Mouse (Mus musculus): ENCODE measurements around the gene Plek2. TPM values are rescaled to one million over a fixed set of nuclear protein-coding genes. Genes with fewer than 3 reads are reported as not detected.

The Plek2 gene
- polyA plus RNA-seq, 1 experiment from 2014 or later = 0.77 TPM

- Histone ChIP-seq H3K4me3 (ENCODE audit: low read depth, low read length) (no peak overlapping the region), H3K36me3 (ENCODE audit: control insufficient read depth, insufficient read depth, low read length) (no peaks in the 10 kb centered on the region), H3K9ac (ENCODE audit: low read length) (no peak overlapping the region), H3K27me3 (replicated peaks; ENCODE audit: control insufficient read depth, insufficient read depth, low read length) (peaks cover 12% of the 10 kb centered on the region), H3K9me3 (replicated peaks; ENCODE audit: control insufficient read depth, low read length) (no peaks in the 10 kb centered on the region), H3K4me1 (ENCODE audit: control insufficient read depth, insufficient read depth, low read length) (peaks cover 7% of the 10 kb centered on the region; the same call in 1 of the 2 replicates), H3K27ac (ENCODE audit: low read depth, low read length) (no peak overlapping the region), H3K4me2 (ENCODE audit: low read length) (no peak overlapping the region)
- WGBS = 75% methylated on average over 3 of the region's 3 CpGs
- DNase-seq (ENCODE audit: low spot score) (no peak), ATAC-seq (no peak)
These were observed 9.5 kb upstream of the Plek2 start for GRCm38 (mm10) chr12:78916278-78916677.

DNA sequence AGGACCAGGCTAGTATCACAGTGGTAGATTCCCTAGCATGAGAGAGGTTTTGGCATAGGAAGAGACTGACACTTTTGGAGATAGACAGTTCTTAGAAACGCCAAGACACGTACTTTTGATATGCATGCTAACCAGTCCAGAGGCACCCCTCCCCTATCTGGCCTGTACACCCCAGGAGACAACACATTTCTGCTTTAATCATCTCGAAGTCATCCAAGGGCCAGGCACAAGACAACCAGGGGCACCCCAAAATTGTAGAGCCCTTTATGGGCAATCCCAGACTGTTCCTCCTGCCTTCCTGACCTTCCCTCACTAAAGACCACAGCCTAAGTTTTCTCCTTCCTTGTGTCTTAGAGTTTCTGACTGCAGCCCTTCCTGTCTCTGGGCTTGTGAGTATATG is 8.8 kb upstream of the Plek2 start:
- Histone ChIP-seq H3K4me1 (ENCODE audit: control insufficient read depth, insufficient read depth, low read length) (peaks cover 9% of the 10 kb centered on the region; the same call in 1 of the 2 replicates), H3K4me3 (ENCODE audit: low read depth, low read length) (no peak overlapping the region), H3K27ac (ENCODE audit: low read depth, low read length) (no peak overlapping the region), H3K9ac (ENCODE audit: low read length) (no peak overlapping the region), H3K9me3 (replicated peaks; ENCODE audit: control insufficient read depth, low read length) (no peaks in the 10 kb centered on the region), H3K27me3 (replicated peaks; ENCODE audit: control insufficient read depth, insufficient read depth, low read length) (peaks cover 20% of the 10 kb centered on the region), H3K36me3 (ENCODE audit: control insufficient read depth, insufficient read depth, low read length) (no peaks in the 10 kb centered on the region), H3K4me2 (ENCODE audit: low read length) (no peak overlapping the region)
- ATAC-seq (no peak), DNase-seq (ENCODE audit: low spot score) (no peak)
- WGBS = 78% methylated on average over 3 of the region's 3 CpGs

GRCm38 (mm10) chr12:78914458-78914857 is 7.7 kb upstream of the Plek2 start:
- WGBS = 92% methylated on average over 4 of the region's 4 CpGs
- peaks cover 9% of the 10 kb centered on the region; the same call in 1 of the 2 replicates for H3K4me1 ChIP-seq (ENCODE audit: control insufficient read depth, insufficient read depth, low read length)
- no peak overlapping the region for H3K27ac ChIP-seq (ENCODE audit: low read depth, low read length)
- H3K9ac ChIP-seq (ENCODE audit: low read length) = no peak overlapping the region
- DNase-seq (ENCODE audit: low spot score) = no peak
- H3K4me3 ChIP-seq (ENCODE audit: low read depth, low read length) = no peak overlapping the region
- H3K9me3 ChIP-seq (replicated peaks; ENCODE audit: control insufficient read depth, low read length) = no peaks in the 10 kb centered on the region
- H3K36me3 ChIP-seq (ENCODE audit: control insufficient read depth, insufficient read depth, low read length) = no peaks in the 10 kb centered on the region
- ATAC-seq = no peak
- H3K27me3 ChIP-seq (replicated peaks; ENCODE audit: control insufficient read depth, insufficient read depth, low read length) = peaks cover 29% of the 10 kb centered on the region
- H3K4me2 ChIP-seq (ENCODE audit: low read length) = no peak overlapping the region

GRCm38 (mm10) chr12:78911707-78912417 is 5.1 kb upstream of the Plek2 start:
- peaks cover 9% of the 10 kb centered on the region; the same call in 1 of the 2 replicates for H3K4me1 ChIP-seq (ENCODE audit: control insufficient read depth, insufficient read depth, low read length)
- ATAC-seq (no peak), DNase-seq (ENCODE audit: low spot score) (no peak)
- H3K9ac ChIP-seq (ENCODE audit: low read length) = peak overlapping the region; percentile 40
- 1% methylated on average over 37 of the region's 37 CpGs for WGBS
- no peak overlapping the region for H3K27ac ChIP-seq (ENCODE audit: low read depth, low read length)
- peaks cover 36% of the 10 kb centered on the region for H3K27me3 ChIP-seq (replicated peaks; ENCODE audit: control insufficient read depth, insufficient read depth, low read length)
- H3K9me3 ChIP-seq (replicated peaks; ENCODE audit: control insufficient read depth, low read length) = no peaks in the 10 kb centered on the region
- no peaks in the 10 kb centered on the region for H3K36me3 ChIP-seq (ENCODE audit: control insufficient read depth, insufficient read depth, low read length)
- peak overlapping the region; percentile 55 for H3K4me2 ChIP-seq (ENCODE audit: low read length)
- peak overlapping the region; percentile 26 for H3K4me3 ChIP-seq (ENCODE audit: low read depth, low read length)

GRCm38 (mm10) chr12:78910684-78911461 is 4.1 kb upstream of the Plek2 start:
- no peak overlapping the region for H3K27ac ChIP-seq (ENCODE audit: low read depth, low read length)
- no peaks in the 10 kb centered on the region for H3K9me3 ChIP-seq (replicated peaks; ENCODE audit: control insufficient read depth, low read length)
- WGBS = 10% methylated on average over 16 of the region's 16 CpGs
- peak overlapping the region; percentile 26; the same call in 1 of the 2 replicates for H3K4me3 ChIP-seq (ENCODE audit: low read depth, low read length)
- peak overlapping the region; percentile 55 for H3K4me2 ChIP-seq (ENCODE audit: low read length)
- no peak overlapping the region for H3K9ac ChIP-seq (ENCODE audit: low read length)
- H3K36me3 ChIP-seq (ENCODE audit: control insufficient read depth, insufficient read depth, low read length) = no peaks in the 10 kb centered on the region
- peaks cover 37% of the 10 kb centered on the region for H3K27me3 ChIP-seq (replicated peaks; ENCODE audit: control insufficient read depth, insufficient read depth, low read length)
- H3K4me1 ChIP-seq (ENCODE audit: control insufficient read depth, insufficient read depth, low read length) = peaks cover 9% of the 10 kb centered on the region; the same call in 1 of the 2 replicates
- no peak for DNase-seq (ENCODE audit: low spot score)
- ATAC-seq = no peak

DNA sequence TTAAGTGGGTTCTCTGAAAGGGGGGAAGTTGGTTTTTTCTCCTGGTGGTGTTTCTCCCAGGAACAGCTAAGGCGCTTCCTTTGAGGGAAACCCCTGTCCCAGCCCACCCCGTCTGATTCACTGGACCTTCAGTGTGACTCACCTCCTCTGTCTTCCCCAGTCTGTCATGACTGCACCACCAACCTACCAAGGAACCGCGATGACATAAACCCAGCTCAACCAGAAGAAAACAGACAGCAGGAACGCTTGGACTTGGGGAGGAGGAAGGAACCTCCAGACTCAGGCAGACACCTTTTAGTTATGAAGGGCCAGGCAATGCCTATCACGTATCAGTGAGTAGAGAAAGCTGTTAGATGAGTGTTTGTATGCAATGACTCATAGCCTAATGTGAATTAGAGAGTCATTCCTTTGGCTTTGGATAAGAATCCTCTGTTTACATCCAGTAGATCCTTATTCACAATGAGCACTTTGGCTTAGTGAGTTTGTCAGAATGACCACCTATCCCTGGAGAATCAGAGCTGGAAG is 1.4 kb upstream of the Plek2 start:
- Histone ChIP-seq H3K4me3 (ENCODE audit: low read depth, low read length) (no peak overlapping the region), H3K4me2 (ENCODE audit: low read length) (no peak overlapping the region), H3K36me3 (ENCODE audit: control insufficient read depth, insufficient read depth, low read length) (no peaks in the 10 kb centered on the region), H3K4me1 (ENCODE audit: control insufficient read depth, insufficient read depth, low read length) (peaks cover 9% of the 10 kb centered on the region; the same call in 1 of the 2 replicates), H3K27me3 (replicated peaks; ENCODE audit: control insufficient read depth, insufficient read depth, low read length) (peaks cover 33% of the 10 kb centered on the region), H3K27ac (ENCODE audit: low read depth, low read length) (no peak overlapping the region), H3K9me3 (replicated peaks; ENCODE audit: control insufficient read depth, low read length) (no peaks in the 10 kb centered on the region), H3K9ac (ENCODE audit: low read length) (no peak overlapping the region)
- 81% methylated on average over 6 of the region's 6 CpGs for WGBS
- no peak for ATAC-seq
- no peak for DNase-seq (ENCODE audit: low spot score)

GRCm38 (mm10) chr12:78904499-78904898 is 2.3 kb downstream of the Plek2 start:
- Histone ChIP-seq H3K4me1 (ENCODE audit: control insufficient read depth, insufficient read depth, low read length) (no peaks in the 10 kb centered on the region), H3K27ac (ENCODE audit: low read depth, low read length) (no peak overlapping the region), H3K4me2 (ENCODE audit: low read length) (no peak overlapping the region), H3K27me3 (replicated peaks; ENCODE audit: control insufficient read depth, insufficient read depth, low read length) (peaks cover 8% of the 10 kb centered on the region; the same call in 1 of the 2 replicates), H3K36me3 (ENCODE audit: control insufficient read depth, insufficient read depth, low read length) (no peaks in the 10 kb centered on the region), H3K9ac (ENCODE audit: low read length) (no peak overlapping the region), H3K9me3 (replicated peaks; ENCODE audit: control insufficient read depth, low read length) (no peaks in the 10 kb centered on the region), H3K4me3 (ENCODE audit: low read depth, low read length) (no peak overlapping the region)
- ATAC-seq = no peak
- 88% methylated on average over 7 of the region's 7 CpGs for WGBS
- no peak for DNase-seq (ENCODE audit: low spot score)

DNA sequence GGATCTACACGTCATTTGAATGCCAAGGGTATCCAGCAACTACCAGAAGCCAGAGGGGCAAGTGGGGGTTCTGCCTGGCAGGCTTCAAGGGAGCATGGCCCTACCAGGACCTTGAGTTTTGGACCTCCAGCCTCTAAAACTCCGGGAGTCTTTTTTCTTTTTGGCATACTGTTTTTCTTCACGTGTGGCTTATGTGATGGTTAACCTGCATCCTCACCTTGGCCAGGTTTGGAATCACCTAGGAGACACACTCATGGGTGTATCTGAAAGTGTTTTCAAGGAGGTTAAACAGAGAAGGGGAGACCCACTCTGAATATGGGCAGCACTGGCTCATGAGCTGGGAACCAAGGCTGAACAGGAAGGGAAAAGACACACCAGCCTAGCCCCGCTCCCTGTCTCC is 3.5 kb downstream of the Plek2 start:
- no peak for ATAC-seq
- no peaks in the 10 kb centered on the region for H3K4me1 ChIP-seq (ENCODE audit: control insufficient read depth, insufficient read depth, low read length)
- no peaks in the 10 kb centered on the region for H3K36me3 ChIP-seq (ENCODE audit: control insufficient read depth, insufficient read depth, low read length)
- H3K27ac ChIP-seq (ENCODE audit: low read depth, low read length) = no peak overlapping the region
- no peak overlapping the region for H3K4me2 ChIP-seq (ENCODE audit: low read length)
- no peak overlapping the region for H3K9ac ChIP-seq (ENCODE audit: low read length)
- no peak for DNase-seq (ENCODE audit: low spot score)
- no peaks in the 10 kb centered on the region for H3K9me3 ChIP-seq (replicated peaks; ENCODE audit: control insufficient read depth, low read length)
- 81% methylated on average over 4 of the region's 4 CpGs for WGBS
- H3K4me3 ChIP-seq (ENCODE audit: low read depth, low read length) = no peak overlapping the region
- peaks cover 8% of the 10 kb centered on the region; the same call in 1 of the 2 replicates for H3K27me3 ChIP-seq (replicated peaks; ENCODE audit: control insufficient read depth, insufficient read depth, low read length)
